Mouse (Mus musculus): ENCODE measurements around the gene Hist2h3c2. TPM values are rescaled to one million over a fixed set of nuclear protein-coding genes. Genes with fewer than 3 reads are reported as not detected.

The Hist2h3c2 gene
- polyA plus RNA-seq, 1 experiment from 2014 or later: 5.3 TPM

GRCm38 (mm10) chr3:96231758-96232120 lies 7.2 kb downstream of the Hist2h3c2 start:
- no peak overlapping the region for H3K4me3 ChIP-seq (ENCODE audit: low read depth, low read length)
- ATAC-seq (ENCODE audit: low read depth) (no peak), DNase-seq (ENCODE audit: low spot score) (no peak)
- H3K4me1 ChIP-seq (ENCODE audit: control insufficient read depth, insufficient read depth, low read length): no peaks in the 10 kb centered on the region
- H3K27ac ChIP-seq (replicated peaks; ENCODE audit: low read depth, low read length): no peak overlapping the region
- H3K36me3 ChIP-seq (ENCODE audit: control insufficient read depth, insufficient read depth, low read length): no peaks in the 10 kb centered on the region
- no peak overlapping the region for H3K4me2 ChIP-seq (ENCODE audit: low read depth, low read length)
- no peak overlapping the region for H3K9ac ChIP-seq (ENCODE audit: low read depth, low read length)
- 62% methylated on average over 2 of the region's 2 CpGs for WGBS
- H3K27me3 ChIP-seq (replicated peaks; ENCODE audit: control insufficient read depth, insufficient read depth, low read length): no peaks in the 10 kb centered on the region
- no peaks in the 10 kb centered on the region for H3K9me3 ChIP-seq (ENCODE audit: control insufficient read depth, low read length)

DNA sequence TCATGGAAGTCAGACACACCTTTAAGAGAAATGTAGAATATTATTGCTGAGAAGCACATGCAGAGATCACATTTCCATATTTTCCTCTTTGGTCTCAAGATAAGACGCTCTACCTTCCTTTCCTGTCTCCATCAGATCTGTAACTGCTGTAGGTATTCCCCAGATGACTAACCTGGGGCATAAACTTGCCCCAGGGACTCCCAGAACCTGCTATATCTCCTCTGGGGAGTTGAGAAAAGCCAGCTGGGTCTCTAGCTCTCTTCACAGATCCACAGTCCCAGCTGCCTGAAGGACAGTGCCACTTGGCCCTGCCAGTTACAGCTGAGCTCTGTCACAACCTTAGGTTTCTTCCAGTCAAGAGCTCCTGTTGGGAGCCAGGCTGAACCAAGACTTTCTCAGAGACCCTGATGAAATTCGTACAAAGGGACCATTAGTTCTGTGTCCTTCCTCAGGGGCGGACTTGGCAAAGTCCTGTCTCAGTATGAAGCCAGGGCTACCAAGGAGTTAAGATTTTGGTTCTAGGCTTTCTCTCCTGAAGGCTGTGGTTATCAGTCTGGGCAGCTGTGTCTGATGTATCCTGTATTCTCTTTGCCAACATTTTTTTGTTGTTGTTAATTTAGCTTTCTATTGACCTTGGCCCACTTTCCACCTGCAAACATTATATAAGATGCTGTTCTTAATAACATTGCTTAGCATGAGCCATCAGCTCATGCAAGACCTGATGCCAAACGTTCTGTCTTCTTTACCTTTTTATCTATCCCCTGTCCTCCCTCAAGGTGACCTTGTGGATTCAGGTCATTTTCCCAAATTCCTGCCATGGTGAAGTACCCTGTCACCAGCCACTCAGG lies 7.8 kb downstream of the Hist2h3c2 start:
- no peaks in the 10 kb centered on the region for H3K36me3 ChIP-seq (ENCODE audit: control insufficient read depth, insufficient read depth, low read length)
- H3K4me1 ChIP-seq (ENCODE audit: control insufficient read depth, insufficient read depth, low read length): no peaks in the 10 kb centered on the region
- H3K4me2 ChIP-seq (ENCODE audit: low read depth, low read length): no peak overlapping the region
- no peak overlapping the region for H3K9ac ChIP-seq (ENCODE audit: low read depth, low read length)
- DNase-seq (ENCODE audit: low spot score): no peak
- ATAC-seq (ENCODE audit: low read depth): no peak
- no peak overlapping the region for H3K27ac ChIP-seq (replicated peaks; ENCODE audit: low read depth, low read length)
- no peak overlapping the region for H3K4me3 ChIP-seq (ENCODE audit: low read depth, low read length)
- no peaks in the 10 kb centered on the region for H3K9me3 ChIP-seq (ENCODE audit: control insufficient read depth, low read length)
- 71% methylated on average over 4 of the region's 4 CpGs for WGBS
- H3K27me3 ChIP-seq (replicated peaks; ENCODE audit: control insufficient read depth, insufficient read depth, low read length): no peaks in the 10 kb centered on the region

DNA sequence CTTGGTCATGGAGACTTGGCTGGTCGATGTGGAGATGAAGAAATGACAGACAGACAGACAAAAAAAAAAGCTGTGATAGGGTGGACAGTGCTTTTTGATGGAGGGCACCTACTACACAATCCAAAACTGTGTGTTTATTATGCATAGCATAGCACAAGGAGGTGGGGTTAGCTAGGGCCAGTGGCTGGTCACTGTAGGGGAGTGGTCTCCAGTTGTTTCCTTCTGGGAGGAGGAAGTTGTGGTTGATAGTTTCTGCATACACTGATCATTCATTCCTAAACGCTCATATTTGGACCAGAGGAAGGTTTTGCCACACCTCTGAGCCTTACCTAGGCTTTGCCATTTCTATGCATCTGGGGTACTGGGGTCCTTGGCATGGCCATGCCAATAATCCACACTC lies 8.5 kb downstream of the Hist2h3c2 start:
- no peaks in the 10 kb centered on the region for H3K4me1 ChIP-seq (ENCODE audit: control insufficient read depth, insufficient read depth, low read length)
- no peak overlapping the region for H3K27ac ChIP-seq (replicated peaks; ENCODE audit: low read depth, low read length)
- no peak for ATAC-seq (ENCODE audit: low read depth)
- no peaks in the 10 kb centered on the region for H3K27me3 ChIP-seq (replicated peaks; ENCODE audit: control insufficient read depth, insufficient read depth, low read length)
- WGBS: 82% methylated on average over 2 of the region's 2 CpGs
- H3K9ac ChIP-seq (ENCODE audit: low read depth, low read length): no peak overlapping the region
- no peak overlapping the region for H3K4me3 ChIP-seq (ENCODE audit: low read depth, low read length)
- H3K9me3 ChIP-seq (ENCODE audit: control insufficient read depth, low read length): no peaks in the 10 kb centered on the region
- H3K4me2 ChIP-seq (ENCODE audit: low read depth, low read length): no peak overlapping the region
- no peak for DNase-seq (ENCODE audit: low spot score)
- H3K36me3 ChIP-seq (ENCODE audit: control insufficient read depth, insufficient read depth, low read length): no peaks in the 10 kb centered on the region

DNA sequence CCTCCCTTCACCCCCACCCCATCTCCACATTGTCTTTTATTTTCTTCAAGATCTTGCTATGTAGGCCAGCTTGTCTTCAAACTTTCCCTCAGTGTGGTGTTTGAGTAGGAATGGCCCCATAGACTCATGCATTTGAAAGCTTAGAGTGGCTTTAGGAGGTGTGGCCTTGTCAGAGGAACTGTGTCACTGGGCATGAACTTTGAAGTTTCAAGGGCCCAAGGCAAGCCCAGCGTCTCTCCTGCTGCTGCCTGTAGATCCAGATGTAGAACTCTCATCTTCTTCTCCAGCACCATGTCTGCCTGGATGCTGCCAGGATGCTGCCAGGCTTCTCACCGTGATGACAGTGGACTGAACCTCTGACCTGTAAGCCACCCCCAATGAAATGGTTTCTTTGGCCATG lies 10.1 kb downstream of the Hist2h3c2 start:
- WGBS: 64% methylated on average over 2 of the region's 2 CpGs
- Histone ChIP-seq H3K4me2 (ENCODE audit: low read depth, low read length) (no peak overlapping the region), H3K36me3 (ENCODE audit: control insufficient read depth, insufficient read depth, low read length) (no peaks in the 10 kb centered on the region), H3K4me3 (ENCODE audit: low read depth, low read length) (no peak overlapping the region), H3K9me3 (ENCODE audit: control insufficient read depth, low read length) (no peaks in the 10 kb centered on the region), H3K9ac (ENCODE audit: low read depth, low read length) (no peak overlapping the region), H3K4me1 (ENCODE audit: control insufficient read depth, insufficient read depth, low read length) (no peaks in the 10 kb centered on the region), H3K27ac (replicated peaks; ENCODE audit: low read depth, low read length) (no peak overlapping the region), H3K27me3 (replicated peaks; ENCODE audit: control insufficient read depth, insufficient read depth, low read length) (no peaks in the 10 kb centered on the region)
- ATAC-seq (ENCODE audit: low read depth) (no peak), DNase-seq (ENCODE audit: low spot score) (no peak)

DNA sequence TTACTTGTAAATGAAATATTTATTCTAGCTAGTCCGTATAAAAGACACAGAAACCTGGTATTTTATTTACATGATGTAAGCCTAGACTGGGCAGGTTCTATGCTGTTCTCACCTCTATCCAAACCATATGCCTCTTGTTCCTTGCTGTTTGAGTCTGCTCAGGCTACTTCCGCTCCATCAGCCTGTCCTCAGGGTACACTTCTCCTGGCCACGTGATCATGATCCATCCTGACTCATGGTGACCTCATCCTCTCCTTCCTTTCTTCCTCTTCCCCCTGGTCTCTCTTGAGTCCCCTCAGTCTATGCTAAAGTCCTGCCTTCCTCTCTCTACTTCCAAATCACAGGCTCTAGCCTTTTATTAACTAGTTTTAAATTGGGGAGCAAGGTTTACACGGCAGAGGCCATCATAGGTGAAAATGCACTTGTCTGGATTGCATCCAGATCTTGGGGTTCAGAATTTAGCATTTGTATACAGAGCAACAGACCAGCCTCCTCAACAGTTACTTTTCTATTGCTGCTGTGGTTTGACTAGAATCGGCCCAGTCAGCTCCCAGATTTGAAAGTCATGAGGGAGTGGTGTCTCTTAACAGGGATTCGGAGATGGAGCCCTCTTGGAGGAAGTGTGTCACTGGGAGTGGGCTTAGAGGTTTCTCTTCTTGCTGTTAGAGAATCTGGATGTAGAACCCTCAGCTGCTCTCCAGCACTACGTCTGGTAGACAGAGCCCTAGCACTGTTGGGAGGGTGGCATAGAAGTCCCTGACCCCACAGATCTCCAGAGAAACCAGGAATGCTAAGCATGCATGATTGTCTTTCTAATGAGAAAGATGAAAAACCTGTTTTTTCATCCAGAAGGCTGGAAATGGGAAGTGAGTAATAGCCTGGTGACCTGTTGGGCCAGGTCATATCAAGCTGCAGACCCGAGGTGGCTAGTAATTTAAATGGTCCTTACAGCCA lies 12.0 kb downstream of the Hist2h3c2 start:
- Histone ChIP-seq H3K4me3 (ENCODE audit: low read depth, low read length) (no peak overlapping the region), H3K9me3 (ENCODE audit: control insufficient read depth, low read length) (no peaks in the 10 kb centered on the region), H3K36me3 (ENCODE audit: control insufficient read depth, insufficient read depth, low read length) (no peaks in the 10 kb centered on the region), H3K9ac (ENCODE audit: low read depth, low read length) (no peak overlapping the region), H3K27me3 (replicated peaks; ENCODE audit: control insufficient read depth, insufficient read depth, low read length) (no peaks in the 10 kb centered on the region), H3K4me2 (ENCODE audit: low read depth, low read length) (no peak overlapping the region), H3K27ac (replicated peaks; ENCODE audit: low read depth, low read length) (no peak overlapping the region), H3K4me1 (ENCODE audit: control insufficient read depth, insufficient read depth, low read length) (peaks cover 14% of the 10 kb centered on the region)
- ATAC-seq (ENCODE audit: low read depth): peak; percentile 34; the same call in 1 of the 2 replicates
- 53% methylated on average over 8 of the region's 8 CpGs for WGBS
- no peak for DNase-seq (ENCODE audit: low spot score)

GRCm38 (mm10) chr3:96225421-96225820 lies 13.5 kb downstream of the Hist2h3c2 start:
- Histone ChIP-seq H3K4me2 (ENCODE audit: low read depth, low read length) (no peak overlapping the region), H3K4me3 (ENCODE audit: low read depth, low read length) (no peak overlapping the region), H3K27me3 (replicated peaks; ENCODE audit: control insufficient read depth, insufficient read depth, low read length) (no peaks in the 10 kb centered on the region), H3K4me1 (ENCODE audit: control insufficient read depth, insufficient read depth, low read length) (peaks cover 19% of the 10 kb centered on the region), H3K9ac (ENCODE audit: low read depth, low read length) (no peak overlapping the region), H3K36me3 (ENCODE audit: control insufficient read depth, insufficient read depth, low read length) (no peaks in the 10 kb centered on the region), H3K9me3 (ENCODE audit: control insufficient read depth, low read length) (no peaks in the 10 kb centered on the region), H3K27ac (replicated peaks; ENCODE audit: low read depth, low read length) (no peak overlapping the region)
- 28% methylated on average over 2 of the region's 2 CpGs for WGBS
- DNase-seq (ENCODE audit: low spot score) (no peak), ATAC-seq (ENCODE audit: low read depth) (no peak)

- DNase-seq (ENCODE audit: low spot score) (no peak), ATAC-seq (ENCODE audit: low read depth) (no peak)
- Histone ChIP-seq H3K36me3 (ENCODE audit: control insufficient read depth, insufficient read depth, low read length) (no peaks in the 10 kb centered on the region), H3K4me2 (ENCODE audit: low read depth, low read length) (peak overlapping the region; percentile 88), H3K4me3 (ENCODE audit: low read depth, low read length) (no peak overlapping the region), H3K27ac (replicated peaks; ENCODE audit: low read depth, low read length) (no peak overlapping the region), H3K9me3 (ENCODE audit: control insufficient read depth, low read length) (no peaks in the 10 kb centered on the region), H3K9ac (ENCODE audit: low read depth, low read length) (no peak overlapping the region), H3K4me1 (ENCODE audit: control insufficient read depth, insufficient read depth, low read length) (peaks cover 25% of the 10 kb centered on the region), H3K27me3 (replicated peaks; ENCODE audit: control insufficient read depth, insufficient read depth, low read length) (no peaks in the 10 kb centered on the region)
- 92% methylated on average over 4 of the region's 4 CpGs for whole genome bisulfite sequencing
Measured at GRCm38 (mm10) chr3:96222774-96223173, 16.2 kb downstream of the Hist2h3c2 start.

DNA sequence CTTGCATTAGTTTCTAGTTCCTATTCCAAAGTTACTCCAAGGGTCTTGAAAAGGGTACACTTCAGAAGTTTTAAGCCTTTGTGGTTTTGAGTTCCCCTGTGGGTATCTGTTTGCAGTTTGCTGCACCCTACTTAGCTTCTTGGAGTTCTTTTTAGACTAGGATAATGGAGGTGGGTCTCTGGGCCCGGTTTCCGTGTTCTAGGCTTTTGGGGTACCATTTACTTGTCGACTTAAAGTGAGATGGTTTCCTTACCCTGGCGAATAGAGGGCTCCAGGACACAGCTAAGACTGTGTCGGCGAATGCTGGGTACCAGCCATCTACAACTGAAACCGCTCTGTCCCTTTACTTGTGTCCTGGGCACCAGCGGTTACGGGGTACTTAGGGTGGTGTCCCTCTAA lies 17.3 kb downstream of the Hist2h3c2 start:
- Histone ChIP-seq H3K27ac (replicated peaks; ENCODE audit: low read depth, low read length) (peak overlapping the region; percentile 98), H3K4me1 (ENCODE audit: control insufficient read depth, insufficient read depth, low read length) (peaks cover 25% of the 10 kb centered on the region), H3K4me3 (ENCODE audit: low read depth, low read length) (peak overlapping the region; percentile 66), H3K9me3 (ENCODE audit: control insufficient read depth, low read length) (no peaks in the 10 kb centered on the region), H3K9ac (ENCODE audit: low read depth, low read length) (peak overlapping the region; percentile 60), H3K4me2 (ENCODE audit: low read depth, low read length) (peak overlapping the region; percentile 88), H3K36me3 (ENCODE audit: control insufficient read depth, insufficient read depth, low read length) (no peaks in the 10 kb centered on the region), H3K27me3 (replicated peaks; ENCODE audit: control insufficient read depth, insufficient read depth, low read length) (no peaks in the 10 kb centered on the region)
- DNase-seq (ENCODE audit: low spot score) (no peak), ATAC-seq (ENCODE audit: low read depth) (no peak)
- WGBS: 14% methylated on average over 9 of the region's 9 CpGs
